Mouse (Mus musculus): ENCODE results near the gene Ptprq. TPM values are rescaled to one million over a fixed set of nuclear protein-coding genes. Genes with fewer than 3 reads are reported as not detected.

The Ptprq gene
- polyA plus RNA-seq (2015; fragmentation: Nextera tagmentation; extraction: Ambion mirVana) = not detected in 2 replicates

DNA sequence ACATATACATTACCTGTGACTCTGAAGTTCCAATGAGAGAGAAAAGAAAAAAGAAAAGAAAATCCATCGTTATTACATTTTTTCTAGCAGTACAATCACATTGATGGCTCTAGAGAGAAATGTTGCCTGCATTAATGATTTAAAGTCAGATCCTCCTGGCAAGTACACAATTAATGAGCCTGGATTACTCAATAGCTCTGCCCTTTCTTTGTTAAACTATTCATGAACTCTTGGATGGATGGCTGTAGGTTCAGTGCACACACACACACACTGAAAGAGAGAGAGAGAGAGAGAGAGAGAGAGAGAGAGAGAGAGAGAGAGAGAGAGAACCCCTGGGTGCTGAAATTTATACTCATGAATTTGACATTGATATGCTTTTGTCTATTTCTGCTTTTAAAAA, at the start of gene Ptprq:
TSS of gene Ptprq (minus strand) at position 246 of the 400 bp plus-strand sequence.
- no peak within 1 kb of the TSS for H3K27ac ChIP-seq (ENCODE audit: low read depth, low read length)
- no peaks in the 10 kb centered on the region for H3K4me1 ChIP-seq (replicated peaks; ENCODE audit: control insufficient read depth, insufficient read depth, low read length)
- no peak for TF ChIP-seq CTCF (IDR thresholded peaks at IDR 0.05; ENCODE audit: low read depth)
- no peak within 1 kb of the TSS for H3K4me2 ChIP-seq (replicated peaks; ENCODE audit: low read depth)
- 59% methylated on average over 1 of the region's 1 CpGs for WGBS
- no peaks in the 10 kb centered on the region for H3K27me3 ChIP-seq (replicated peaks; ENCODE audit: control insufficient read depth, insufficient read depth, low read length)
- no peak within 1 kb of the TSS for H3K4me3 ChIP-seq (ENCODE audit: low read depth, low read length)
- ATAC-seq = no peak
- H3K9me3 ChIP-seq (ENCODE audit: control insufficient read depth) = no peaks in the 10 kb centered on the region
- no peak within 1 kb of the TSS for H3K9ac ChIP-seq (ENCODE audit: low read depth, low read length)
- no peaks in the 10 kb centered on the region for H3K36me3 ChIP-seq (ENCODE audit: control insufficient read depth, insufficient read depth)

DNA sequence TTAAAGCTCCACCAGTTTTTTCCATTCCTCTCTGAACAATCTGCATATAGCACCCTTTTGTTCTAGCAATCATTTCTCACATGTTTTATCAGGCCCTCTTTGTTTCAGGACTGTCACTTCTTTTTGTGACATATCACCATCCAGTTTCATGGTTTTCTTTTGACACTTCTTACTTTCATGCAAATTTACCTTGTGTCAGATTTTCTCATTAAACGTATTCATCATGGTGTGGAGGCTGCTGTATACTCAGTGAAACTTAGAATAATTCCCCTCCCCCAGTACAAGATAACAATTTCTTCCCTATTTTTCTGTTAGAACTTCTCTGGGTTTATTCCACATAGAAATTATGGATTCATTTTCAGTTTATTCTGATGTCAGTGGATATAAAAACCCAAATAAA, 39.8 kb upstream of the Ptprq start:
- no peak for ATAC-seq
- no peak overlapping the region for H3K9ac ChIP-seq (ENCODE audit: low read depth, low read length)
- no peak for TF ChIP-seq CTCF (IDR thresholded peaks at IDR 0.05; ENCODE audit: low read depth)
- no peaks in the 10 kb centered on the region for H3K4me1 ChIP-seq (replicated peaks; ENCODE audit: control insufficient read depth, insufficient read depth, low read length)
- H3K27me3 ChIP-seq (replicated peaks; ENCODE audit: control insufficient read depth, insufficient read depth, low read length) = no peaks in the 10 kb centered on the region
- 85% methylated on average over 1 of the region's 1 CpGs for WGBS
- no peak overlapping the region for H3K4me3 ChIP-seq (ENCODE audit: low read depth, low read length)
- H3K36me3 ChIP-seq (ENCODE audit: control insufficient read depth, insufficient read depth) = no peaks in the 10 kb centered on the region
- H3K9me3 ChIP-seq (ENCODE audit: control insufficient read depth) = no peaks in the 10 kb centered on the region
- H3K4me2 ChIP-seq (replicated peaks; ENCODE audit: low read depth) = no peak overlapping the region
- H3K27ac ChIP-seq (ENCODE audit: low read depth, low read length) = no peak overlapping the region

DNA sequence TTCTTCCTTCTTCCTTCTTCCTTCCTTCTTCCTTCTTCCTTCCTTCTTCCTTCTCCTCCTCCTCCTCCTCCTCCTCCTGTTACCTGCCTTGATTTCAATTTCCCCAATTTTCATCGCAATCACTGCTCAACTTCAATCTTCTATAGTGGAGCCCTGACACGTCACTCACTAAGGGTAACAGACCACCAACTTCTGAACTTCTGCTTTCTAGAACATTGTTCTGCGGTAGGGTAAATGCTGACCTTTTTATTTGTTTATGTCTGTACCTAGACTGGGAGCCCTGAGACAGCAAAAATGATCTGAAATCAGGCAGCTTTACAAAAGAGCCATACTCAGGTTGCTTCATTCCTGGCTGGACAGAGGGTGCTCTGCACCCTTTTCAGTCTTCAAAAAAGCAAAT, 33.6 kb upstream of the Ptprq start:
- 81% methylated on average over 3 of the region's 3 CpGs for WGBS
- Histone ChIP-seq H3K36me3 (ENCODE audit: control insufficient read depth, insufficient read depth) (no peaks in the 10 kb centered on the region), H3K9me3 (ENCODE audit: control insufficient read depth) (no peaks in the 10 kb centered on the region), H3K27me3 (replicated peaks; ENCODE audit: control insufficient read depth, insufficient read depth, low read length) (no peaks in the 10 kb centered on the region), H3K4me2 (replicated peaks; ENCODE audit: low read depth) (no peak overlapping the region), H3K27ac (ENCODE audit: low read depth, low read length) (no peak overlapping the region), H3K4me1 (replicated peaks; ENCODE audit: control insufficient read depth, insufficient read depth, low read length) (no peaks in the 10 kb centered on the region), H3K4me3 (ENCODE audit: low read depth, low read length) (no peak overlapping the region), H3K9ac (ENCODE audit: low read depth, low read length) (no peak overlapping the region)
- TF ChIP-seq CTCF (IDR thresholded peaks at IDR 0.05; ENCODE audit: low read depth) = no peak
- ATAC-seq = no peak

DNA sequence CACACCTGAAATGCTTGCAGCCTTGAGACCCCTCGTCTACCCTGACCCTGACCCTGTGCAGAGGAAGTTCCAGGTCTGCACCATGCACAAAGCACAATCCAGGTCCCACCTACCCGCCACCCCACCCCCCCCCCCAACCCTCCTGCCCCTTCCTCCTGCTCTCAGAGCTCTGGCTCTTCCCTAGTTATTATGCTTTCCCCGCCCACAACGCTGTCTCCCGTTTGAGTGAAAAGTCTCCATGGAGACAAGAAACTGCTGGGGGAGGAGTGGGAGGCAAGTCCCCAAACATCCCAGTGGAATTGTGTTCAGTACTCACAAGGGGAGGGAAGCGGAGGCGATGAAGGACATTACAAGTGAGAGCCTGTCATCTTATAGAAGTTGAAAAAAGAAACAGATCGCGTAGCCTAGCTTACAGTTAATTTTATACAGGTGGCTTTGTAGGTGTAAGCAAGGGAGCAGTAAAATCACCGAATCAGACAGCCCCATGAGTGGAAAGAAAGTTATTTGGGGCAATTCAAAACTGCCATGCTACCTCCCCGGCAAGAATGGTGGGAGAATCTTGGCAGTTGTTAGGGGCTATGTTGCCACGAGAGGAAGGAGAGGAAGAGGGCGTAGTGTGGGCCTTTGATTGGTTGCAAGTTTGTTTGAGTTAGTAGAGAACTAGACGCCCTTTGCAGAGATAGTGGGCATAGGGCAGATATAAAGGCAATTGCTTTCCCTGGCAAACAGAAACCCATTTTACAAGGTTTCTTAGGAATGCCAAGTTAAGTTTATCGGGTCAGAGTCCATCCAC, 32.7 kb upstream of the Ptprq start:
- WGBS = 27% methylated on average over 15 of the region's 15 CpGs
- Histone ChIP-seq H3K27me3 (replicated peaks; ENCODE audit: control insufficient read depth, insufficient read depth, low read length) (no peaks in the 10 kb centered on the region), H3K4me1 (replicated peaks; ENCODE audit: control insufficient read depth, insufficient read depth, low read length) (no peaks in the 10 kb centered on the region), H3K9me3 (ENCODE audit: control insufficient read depth) (no peaks in the 10 kb centered on the region), H3K9ac (ENCODE audit: low read depth, low read length) (no peak overlapping the region), H3K27ac (ENCODE audit: low read depth, low read length) (no peak overlapping the region), H3K36me3 (ENCODE audit: control insufficient read depth, insufficient read depth) (no peaks in the 10 kb centered on the region), H3K4me2 (replicated peaks; ENCODE audit: low read depth) (peak overlapping the region; percentile 53), H3K4me3 (ENCODE audit: low read depth, low read length) (0 out of 2 replicates have a peak overlapping the region, but pooled peaks have one; percentile 3)
- ATAC-seq = peak; percentile 36; the same call in 1 of the 2 replicates
- no peak for TF ChIP-seq CTCF (IDR thresholded peaks at IDR 0.05; ENCODE audit: low read depth)

DNA sequence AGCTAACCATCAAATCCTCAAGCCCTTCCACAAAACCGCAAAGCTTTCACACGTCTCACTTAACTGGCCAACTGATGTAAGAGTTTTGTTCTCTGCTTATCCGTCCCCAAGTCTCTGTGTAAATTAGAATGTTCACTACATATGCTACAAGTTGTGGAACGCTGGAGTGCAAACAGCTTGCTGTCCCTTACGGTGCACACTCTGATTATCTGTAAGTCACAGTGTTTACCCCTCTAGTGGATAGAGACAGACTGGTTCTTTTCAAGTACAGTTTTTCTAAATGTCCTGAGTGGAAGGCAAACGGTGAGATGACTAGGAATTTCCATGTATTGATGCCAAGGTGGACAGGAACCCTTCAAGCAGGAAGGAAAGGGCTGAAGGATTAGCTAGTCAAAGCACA, 32.1 kb upstream of the Ptprq start:
- no peaks in the 10 kb centered on the region for H3K27me3 ChIP-seq (replicated peaks; ENCODE audit: control insufficient read depth, insufficient read depth, low read length)
- 21% methylated on average over 6 of the region's 6 CpGs for WGBS
- no peak overlapping the region for H3K4me3 ChIP-seq (ENCODE audit: low read depth, low read length)

DNA sequence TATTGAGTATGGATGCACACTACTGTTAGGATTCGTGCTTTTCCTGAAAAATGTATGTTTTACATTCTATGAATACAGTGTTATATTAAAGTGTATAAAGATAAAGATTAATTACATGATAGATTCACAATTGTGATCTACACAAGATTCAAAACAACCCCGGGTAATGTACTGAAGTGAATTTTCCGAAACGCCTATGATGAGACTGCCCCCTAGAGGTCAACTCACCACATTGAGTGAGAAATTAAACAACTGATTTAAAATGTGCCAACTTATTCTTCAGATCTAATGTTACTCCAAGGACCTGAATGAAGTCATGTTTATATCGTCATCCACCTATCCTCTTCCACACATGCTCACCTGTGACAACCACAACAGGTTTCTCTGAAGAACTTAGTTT, 27.7 kb upstream of the Ptprq start:
- Histone ChIP-seq H3K27me3 (replicated peaks; ENCODE audit: control insufficient read depth, insufficient read depth, low read length) (no peaks in the 10 kb centered on the region), H3K4me3 (ENCODE audit: low read depth, low read length) (no peak overlapping the region), H3K9me3 (ENCODE audit: control insufficient read depth) (no peaks in the 10 kb centered on the region), H3K4me1 (replicated peaks; ENCODE audit: control insufficient read depth, insufficient read depth, low read length) (no peaks in the 10 kb centered on the region), H3K27ac (ENCODE audit: low read depth, low read length) (no peak overlapping the region), H3K36me3 (ENCODE audit: control insufficient read depth, insufficient read depth) (no peaks in the 10 kb centered on the region), H3K9ac (ENCODE audit: low read depth, low read length) (no peak overlapping the region), H3K4me2 (replicated peaks; ENCODE audit: low read depth) (no peak overlapping the region)
- peak; percentile 79 for TF ChIP-seq CTCF (IDR thresholded peaks at IDR 0.05; ENCODE audit: low read depth)
- WGBS = 16% methylated on average over 5 of the region's 5 CpGs
- ATAC-seq = no peak

More for the DNA sequence above, 32.1 kb upstream of the Ptprq start:
- peak overlapping the region; percentile 53 for H3K4me2 ChIP-seq (replicated peaks; ENCODE audit: low read depth)
- no peaks in the 10 kb centered on the region for H3K36me3 ChIP-seq (ENCODE audit: control insufficient read depth, insufficient read depth)
- ATAC-seq = no peak
- H3K9me3 ChIP-seq (ENCODE audit: control insufficient read depth) = no peaks in the 10 kb centered on the region
- TF ChIP-seq CTCF (IDR thresholded peaks at IDR 0.05; ENCODE audit: low read depth) = no peak
- no peaks in the 10 kb centered on the region for H3K4me1 ChIP-seq (replicated peaks; ENCODE audit: control insufficient read depth, insufficient read depth, low read length)
- H3K27ac ChIP-seq (ENCODE audit: low read depth, low read length) = no peak overlapping the region
- H3K9ac ChIP-seq (ENCODE audit: low read depth, low read length) = no peak overlapping the region
